Mouse (Mus musculus) heart, postnatal 0 days (tissue): Measurements from ENCODE around the gene Mrpl36. TPM values are rescaled to one million over a fixed set of nuclear protein-coding genes. Genes with fewer than 3 reads are reported as not detected.

Experiments
- ATAC-seq: fragments of 200-750 bp; cut with Nextera tagmentation; 2 replicates; pipeline ENCODE4 v1.8.0; 2017; ENCODE audit warnings: low read depth, moderate number of reproducible peaks, moderate library complexity; ENCODE audit not compliant: insufficient read depth
- DNase-seq: peaks from one replicate; pipeline ENCODE4 v3.0.0-alpha.2; 2016; ENCODE audit warnings: low spot score
- H3K27ac ChIP-seq: fragments of 300-500 bp; sonication (generic); 2 replicates; pipeline ENCODE4 v1.5.1; 2014; ENCODE audit warnings: low read depth, mild to moderate bottlenecking
- H3K27me3 ChIP-seq: fragments of 300-500 bp; sonication (generic); 2 replicates; pipeline ENCODE4 v1.6.1; 2014; ENCODE audit warnings: low read length, mixed read lengths; ENCODE audit not compliant: control insufficient read depth, insufficient read depth
- H3K36me3 ChIP-seq: fragments of 300-500 bp; sonication (generic); replicated peaks from 2 replicates; pipeline ENCODE4 v1.6.1; 2014; ENCODE audit warnings: low read length, mixed read lengths; ENCODE audit not compliant: control insufficient read depth, insufficient read depth
- H3K4me1 ChIP-seq: fragments of 300-500 bp; sonication (generic); 2 replicates; pipeline ENCODE4 v1.6.1; 2014; ENCODE audit warnings: antibody characterized with exemption; ENCODE audit not compliant: control insufficient read depth, insufficient read depth
- H3K4me2 ChIP-seq: fragments of 300-500 bp; sonication (generic); 2 replicates; pipeline ENCODE4 v1.6.1; 2014; ENCODE audit warnings: low read depth, mild to moderate bottlenecking, low read length, moderate library complexity
- H3K4me3 ChIP-seq: fragments of 300-500 bp; sonication (generic); 2 replicates; pipeline ENCODE4 v1.5.1; 2014; ENCODE audit warnings: low read depth, low read length
- H3K9ac ChIP-seq: fragments of 300-500 bp; sonication (generic); replicated peaks from 2 replicates; pipeline ENCODE4 v1.6.1; 2014; ENCODE audit warnings: low read depth, low read length, mixed read lengths
- H3K9me3 ChIP-seq: fragments of 300-500 bp; sonication (generic); replicated peaks from 2 replicates; pipeline ENCODE4 v1.6.1; 2016; ENCODE audit warnings: low read length; ENCODE audit not compliant: control insufficient read depth
- CTCF ChIP-seq: IDR thresholded peaks from 2 replicates; pipeline ENCODE4 v1.5.1; 2016; ENCODE audit warnings: antibody characterized with exemption, control low read depth, low read depth
- EP300 ChIP-seq: IDR thresholded peaks from 2 replicates; pipeline ENCODE4 v1.6.1; 2016; ENCODE audit warnings: antibody characterized with exemption, low read depth
- WGBS: fragments of 180-500 bp; shearing (Covaris S2); extraction: QIAGEN DNeasy Blood & Tissue Kit; methylation state at CpG from one replicate; pipeline ENCODE4 v1.1.7; 2014; 5-methylcytosine and 5-hydroxymethylcytosine counted together
- polyA plus RNA-seq: library from polyadenylated mRNA; unstranded; fragments of >200 nt; fragmentation: Nextera tagmentation; extraction: Ambion mirVana; gene quantifications from 2 replicates; pipeline ENCODE4 v1.2.1, GENCODE M21; 2015
- total RNA-seq: library from RNA; depleted of rRNA; stranded (reverse); fragments of >200 nt; gene quantifications from 2 replicates; pipeline ENCODE4 v1.2.3, GENCODE M21; 2014; ENCODE audit warnings: low replicate concordance

Gene Mrpl36
- total and polyA plus RNA-seq, 2 experiments from 2014 or later = 102 to 130 TPM

GRCm38 (mm10) chr13:73306430-73306829, 21.9 kb upstream of the Mrpl36 start:
- Histone ChIP-seq H3K4me3 (no peak overlapping the region), H3K36me3 (no peaks in the 10 kb centered on the region), H3K27me3 (no peaks in the 10 kb centered on the region), H3K9ac (no peak overlapping the region), H3K9me3 (no peaks in the 10 kb centered on the region), H3K27ac (no peak overlapping the region), H3K4me2 (no peak overlapping the region), H3K4me1 (peaks cover 7% of the 10 kb centered on the region; the same call in 1 of the 2 replicates)
- DNase-seq (no peak), ATAC-seq (no peak)
- TF ChIP-seq CTCF (no peak), EP300 (no peak)
- 79% methylated on average over 4 of the region's 4 CpGs for WGBS

- Histone ChIP-seq H3K9me3 (no peaks in the 10 kb centered on the region), H3K4me1 (no peaks in the 10 kb centered on the region), H3K36me3 (no peaks in the 10 kb centered on the region), H3K4me3 (no peak overlapping the region), H3K27ac (no peak overlapping the region), H3K27me3 (no peaks in the 10 kb centered on the region), H3K4me2 (no peak overlapping the region), H3K9ac (no peak overlapping the region)
- DNase-seq = peak; percentile 57
- TF ChIP-seq EP300 = no peak
- peak; percentile 92 for TF ChIP-seq CTCF
- 46% methylated on average over 8 of the region's 8 CpGs for WGBS
- ATAC-seq = peak; percentile 88
Measured at GRCm38 (mm10) chr13:73310183-73310929, 18.0 kb upstream of the Mrpl36 start.

DNA sequence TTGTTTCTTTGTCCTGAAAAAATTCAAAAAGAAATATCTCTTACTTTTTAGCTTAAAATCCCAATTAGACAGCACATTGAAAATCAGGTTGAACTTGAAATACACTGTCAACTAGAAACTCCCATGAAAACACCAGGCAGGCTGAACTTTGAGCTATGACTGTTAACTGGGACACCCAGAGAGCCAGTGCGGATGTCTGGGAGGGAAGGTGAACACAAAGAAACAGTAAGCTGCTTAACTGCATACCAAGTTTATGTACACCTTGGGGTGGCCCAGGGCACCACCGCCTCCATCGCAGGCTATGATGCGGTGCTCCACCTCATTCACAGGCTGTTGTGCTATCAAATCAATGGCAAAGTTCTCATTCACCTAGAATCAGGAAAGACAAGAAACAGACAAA, 8.3 kb upstream of the Mrpl36 start:
- no peak overlapping the region for H3K4me3 ChIP-seq
- H3K36me3 ChIP-seq = peaks cover 74% of the 10 kb centered on the region

DNA sequence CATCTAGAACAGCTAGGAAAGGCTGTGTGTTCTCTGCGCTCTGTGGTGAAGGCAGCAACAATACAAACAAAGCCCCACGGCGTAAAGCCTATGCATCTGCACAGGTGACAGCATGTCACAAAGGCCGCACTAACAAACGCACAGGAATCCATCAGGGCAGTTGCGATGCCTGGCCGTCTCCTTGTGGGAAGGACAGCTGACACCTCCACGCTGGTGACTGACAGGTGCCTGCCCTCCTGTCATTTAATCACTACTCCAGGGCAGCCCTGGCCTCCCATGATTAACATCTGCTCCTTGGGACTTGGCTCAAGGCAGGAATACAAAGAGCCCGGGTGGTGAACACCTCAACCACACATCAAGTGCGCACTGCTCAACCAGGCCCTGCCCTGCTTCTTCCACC, 5.7 kb upstream of the Mrpl36 start:
- no peak overlapping the region for H3K4me2 ChIP-seq
- H3K36me3 ChIP-seq = peaks cover 84% of the 10 kb centered on the region
- no peak overlapping the region for H3K9ac ChIP-seq
- H3K9me3 ChIP-seq = no peaks in the 10 kb centered on the region
- DNase-seq = no peak
- WGBS = 67% methylated on average over 10 of the region's 10 CpGs
- H3K4me3 ChIP-seq = no peak overlapping the region
- peaks cover 12% of the 10 kb centered on the region; the same call in 1 of the 2 replicates for H3K4me1 ChIP-seq
- no peak for ATAC-seq
- H3K27ac ChIP-seq = no peak overlapping the region
- no peak for TF ChIP-seq EP300
- no peak for TF ChIP-seq CTCF
- H3K27me3 ChIP-seq = no peaks in the 10 kb centered on the region

More for the DNA sequence above, 8.3 kb upstream of the Mrpl36 start:
- WGBS = 93% methylated on average over 4 of the region's 4 CpGs
- Histone ChIP-seq H3K27me3 (no peaks in the 10 kb centered on the region), H3K9ac (no peak overlapping the region), H3K4me2 (no peak overlapping the region), H3K9me3 (0 out of 2 replicates have a peak, but pooled peaks cover 5% of the 10 kb centered on the region), H3K4me1 (no peaks in the 10 kb centered on the region), H3K27ac (no peak overlapping the region)
- ATAC-seq (no peak), DNase-seq (no peak)
- TF ChIP-seq EP300 = no peak
- no peak for TF ChIP-seq CTCF

GRCm38 (mm10) chr13:73323406-73323805, 4.9 kb upstream of the Mrpl36 start:
- ATAC-seq = no peak
- H3K36me3 ChIP-seq = peaks cover 76% of the 10 kb centered on the region
- H3K9ac ChIP-seq = no peak overlapping the region
- 71% methylated on average over 4 of the region's 4 CpGs for WGBS
- H3K4me1 ChIP-seq = peaks cover 12% of the 10 kb centered on the region; the same call in 1 of the 2 replicates
- H3K4me3 ChIP-seq = no peak overlapping the region
- no peaks in the 10 kb centered on the region for H3K9me3 ChIP-seq
- no peak for TF ChIP-seq EP300
- H3K27ac ChIP-seq = no peak overlapping the region
- no peaks in the 10 kb centered on the region for H3K27me3 ChIP-seq
- H3K4me2 ChIP-seq = no peak overlapping the region
- DNase-seq = no peak

DNA sequence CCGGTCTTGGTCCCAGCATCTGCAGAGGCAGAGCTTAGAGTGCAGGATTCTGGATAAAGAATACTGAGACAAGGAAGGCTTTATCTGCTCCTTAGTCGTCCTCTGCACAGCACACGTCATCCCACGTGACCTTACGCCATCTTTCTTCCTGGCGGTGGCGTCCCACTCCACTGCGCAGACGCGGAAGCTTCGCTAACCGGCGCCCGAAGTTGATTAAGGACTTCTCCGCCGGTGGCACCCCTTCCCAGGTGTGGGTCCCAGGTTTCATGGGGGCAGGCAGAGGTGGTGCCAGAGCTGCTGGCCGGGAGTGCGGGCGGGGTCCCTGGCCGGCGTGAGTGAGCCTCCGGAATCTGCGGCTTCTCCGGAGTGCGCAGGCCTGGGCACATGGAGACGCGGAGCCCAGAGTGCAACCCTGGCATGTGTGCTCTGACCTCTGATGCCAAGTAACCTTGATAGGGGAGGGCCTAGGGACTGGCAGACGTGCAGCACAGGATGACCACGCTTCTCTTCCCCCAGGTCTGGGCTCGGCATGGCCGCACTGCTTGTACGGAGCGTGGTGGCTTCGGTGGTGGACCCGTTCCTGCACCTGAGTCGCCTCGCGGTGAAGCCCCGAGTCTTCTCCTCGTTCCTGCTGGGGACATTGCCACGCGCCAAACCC, 2.7 kb downstream of the Mrpl36 start:
- H3K27me3 ChIP-seq = no peaks in the 10 kb centered on the region
- peak overlapping the region; percentile 95 for H3K27ac ChIP-seq
- H3K9ac ChIP-seq = peak overlapping the region; percentile 83
- peak; percentile 94 for DNase-seq
- no peaks in the 10 kb centered on the region for H3K9me3 ChIP-seq
- H3K4me1 ChIP-seq = peaks cover 46% of the 10 kb centered on the region
- under 1% methylated on average over 40 of the region's 42 CpGs for WGBS
- peak overlapping the region; percentile 70 for H3K4me3 ChIP-seq
- peak; percentile 88 for ATAC-seq
- H3K36me3 ChIP-seq = peaks cover 11% of the 10 kb centered on the region
- TF ChIP-seq EP300 = no peak
- no peak for TF ChIP-seq CTCF
- H3K4me2 ChIP-seq = peak overlapping the region; percentile 73
